Mouse (Mus musculus): ENCODE results near the gene Slc6a12. TPM values are rescaled to one million over a fixed set of nuclear protein-coding genes. Genes with fewer than 3 reads are reported as not detected.

Gene Slc6a12
- total and polyA plus RNA-seq, 3 experiments = not detected

DNA sequence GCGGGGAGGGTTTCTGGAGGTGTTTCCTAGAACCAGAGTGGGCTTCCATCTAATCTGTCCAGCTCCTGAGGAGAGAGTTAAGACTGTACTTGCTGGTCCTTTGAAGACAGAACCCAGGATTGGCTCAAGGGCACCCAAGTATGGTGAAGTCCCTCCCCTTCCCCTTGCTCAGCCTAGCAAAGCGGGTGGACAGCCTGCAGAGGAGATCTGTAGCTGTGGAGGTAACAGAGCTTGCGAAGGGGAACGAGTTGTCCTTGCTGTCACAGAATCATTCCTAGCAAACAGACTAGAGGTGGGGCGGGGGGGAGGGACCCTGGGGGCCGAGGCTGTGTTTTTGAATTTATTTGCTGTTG is 871 bp downstream of the Slc6a12 start:
- H3K9me3 ChIP-seq (replicated peaks; ENCODE audit: insufficient read depth, low read length) = no peaks in the 10 kb centered on the region
- H3K27ac ChIP-seq (ENCODE audit: control insufficient read depth, low read depth, low read length) = no peak overlapping the region
- no peak overlapping the region for H3K9ac ChIP-seq (ENCODE audit: control insufficient read depth, low read depth, low read length, poor library complexity, severe bottlenecking)
- H3K36me3 ChIP-seq (ENCODE audit: control insufficient read depth in 1 of 2, insufficient read depth in 2 of 2, low read length in 2 of 2) = no peaks in the 10 kb centered on the region
- no peaks in the 10 kb centered on the region for H3K27me3 ChIP-seq (ENCODE audit: control insufficient read depth in 1 of 2, insufficient read depth in 2 of 2, low read length in 2 of 2)
- DNase-seq (ENCODE audit: low read depth, low spot score) = no peak
- no peaks in the 10 kb centered on the region for H3K4me1 ChIP-seq (ENCODE audit: control insufficient read depth in 1 of 2, insufficient read depth in 2 of 2, low read length in 2 of 2)
- H3K4me3 ChIP-seq (ENCODE audit: control insufficient read depth in 1 of 2, insufficient read depth in 1 of 2, low read depth in 2 of 2, low read length in 2 of 2) = no peak overlapping the region
- H3K79me2 ChIP-seq (ENCODE audit: control insufficient read depth, insufficient read depth, low read length, poor library complexity) = no peaks in the 10 kb centered on the region
- TF ChIP-seq MAZ (IDR thresholded peaks at IDR 0.05; ENCODE audit: low read depth, low read length) = no peak
- no peak for TF ChIP-seq KAT2A (conservative IDR thresholded peaks at IDR 0.05; ENCODE audit: low read depth, low read length)
- TF ChIP-seq USF2 (IDR thresholded peaks at IDR 0.05; ENCODE audit: borderline replicate concordance in 1 of 2, insufficient read depth in 1 of 2, low read depth in 1 of 2, low read length in 2 of 2) = no peak
- TF ChIP-seq ZKSCAN1 (IDR thresholded peaks at IDR 0.05; ENCODE audit: low read depth, low read length) = no peak
- TF ChIP-seq ZNF384 (IDR thresholded peaks at IDR 0.05; ENCODE audit: low read depth, low read length) = no peak
- no peak for TF ChIP-seq NRF1 (IDR thresholded peaks at IDR 0.05; ENCODE audit: insufficient read depth, low read depth, low read length, poor library complexity, severe bottlenecking)
- TF ChIP-seq NELFE (IDR thresholded peaks at IDR 0.05; ENCODE audit: low read depth, low read length) = no peak
- no peak for TF ChIP-seq JUND (IDR thresholded peaks at IDR 0.05; ENCODE audit: low read depth, low read length)
- no peak for TF ChIP-seq RAD21 (IDR thresholded peaks at IDR 0.05; ENCODE audit: low read depth, low read length)
- TF ChIP-seq ZC3H11A (IDR thresholded peaks at IDR 0.05; ENCODE audit: low read depth, low read length) = no peak
- TF ChIP-seq MAX (IDR thresholded peaks at IDR 0.05; ENCODE audit: low read length) = no peak
- TF ChIP-seq TBP (IDR thresholded peaks at IDR 0.05; ENCODE audit: low read depth, low read length) = no peak
- TF ChIP-seq E2F4 (IDR thresholded peaks at IDR 0.05; ENCODE audit: borderline replicate concordance, low read depth, low read length) = no peak
- no peak for TF ChIP-seq SIN3A (IDR thresholded peaks at IDR 0.05; ENCODE audit: low read length)
- TF ChIP-seq POLR2AphosphoS2 (IDR thresholded peaks at IDR 0.05; ENCODE audit: low read length) = no peak
- no peak for TF ChIP-seq MYC (IDR thresholded peaks at IDR 0.05; ENCODE audit: low read depth, low read length)
- no peak for TF ChIP-seq GATA1 (IDR thresholded peaks at IDR 0.05; ENCODE audit: low read depth, low read length)
- no peak for TF ChIP-seq TCF12 (IDR thresholded peaks at IDR 0.05; ENCODE audit: low read depth, low read length)

DNA sequence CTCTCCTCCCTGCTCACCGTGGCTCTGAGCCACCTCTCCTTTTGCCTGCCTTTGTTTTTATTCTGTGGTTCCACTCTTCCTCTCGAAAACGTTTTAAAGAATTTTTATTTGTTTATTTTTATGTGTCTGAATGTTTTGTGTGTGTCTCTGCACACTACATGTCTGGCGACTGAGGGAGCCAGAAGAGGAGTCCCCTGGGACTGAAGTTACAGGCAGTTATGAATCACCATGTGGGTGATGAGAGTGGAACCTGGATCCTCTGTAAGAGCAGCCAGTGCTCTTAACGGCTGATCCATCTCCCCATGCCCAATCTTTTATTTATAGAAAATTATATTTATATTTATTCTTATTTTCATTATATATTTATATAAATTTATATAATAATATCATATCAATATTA is 1.5 kb downstream of the Slc6a12 start:
- no peak for DNase-seq (ENCODE audit: low read depth, low spot score)
- Histone ChIP-seq H3K27ac (ENCODE audit: control insufficient read depth, low read depth, low read length) (no peak overlapping the region), H3K36me3 (ENCODE audit: control insufficient read depth in 1 of 2, insufficient read depth in 2 of 2, low read length in 2 of 2) (no peaks in the 10 kb centered on the region), H3K9ac (ENCODE audit: control insufficient read depth, low read depth, low read length, poor library complexity, severe bottlenecking) (no peak overlapping the region), H3K27me3 (ENCODE audit: control insufficient read depth in 1 of 2, insufficient read depth in 2 of 2, low read length in 2 of 2) (no peaks in the 10 kb centered on the region), H3K4me1 (ENCODE audit: control insufficient read depth in 1 of 2, insufficient read depth in 2 of 2, low read length in 2 of 2) (no peaks in the 10 kb centered on the region), H3K4me3 (ENCODE audit: control insufficient read depth in 1 of 2, insufficient read depth in 1 of 2, low read depth in 2 of 2, low read length in 2 of 2) (no peak overlapping the region), H3K79me2 (ENCODE audit: control insufficient read depth, insufficient read depth, low read length, poor library complexity) (no peaks in the 10 kb centered on the region), H3K9me3 (replicated peaks; ENCODE audit: insufficient read depth, low read length) (no peaks in the 10 kb centered on the region)
- no peak for TF ChIP-seq TBP (IDR thresholded peaks at IDR 0.05; ENCODE audit: low read depth, low read length)
- TF ChIP-seq MAZ (IDR thresholded peaks at IDR 0.05; ENCODE audit: low read depth, low read length) = no peak
- no peak for TF ChIP-seq NRF1 (IDR thresholded peaks at IDR 0.05; ENCODE audit: insufficient read depth, low read depth, low read length, poor library complexity, severe bottlenecking)
- no peak for TF ChIP-seq E2F4 (IDR thresholded peaks at IDR 0.05; ENCODE audit: borderline replicate concordance, low read depth, low read length)
- no peak for TF ChIP-seq POLR2A (IDR thresholded peaks at IDR 0.05; ENCODE audit: control insufficient read depth in 1 of 2, insufficient read depth in 1 of 2, low read depth in 1 of 2, low read length in 2 of 2, poor library complexity in 1 of 2)
- no peak for TF ChIP-seq MYC (IDR thresholded peaks at IDR 0.05; ENCODE audit: low read depth, low read length)
- no peak for TF ChIP-seq RAD21 (IDR thresholded peaks at IDR 0.05; ENCODE audit: low read depth, low read length)
- no peak for TF ChIP-seq UBTF (IDR thresholded peaks at IDR 0.05; ENCODE audit: borderline replicate concordance, insufficient read depth, low read depth, low read length)
- TF ChIP-seq BHLHE40 (IDR thresholded peaks at IDR 0.05; ENCODE audit: borderline replicate concordance, low read depth, low read length) = no peak
- no peak for TF ChIP-seq ETS1 (IDR thresholded peaks at IDR 0.05; ENCODE audit: low read depth, low read length)
- no peak for TF ChIP-seq KAT2A (conservative IDR thresholded peaks at IDR 0.05; ENCODE audit: low read depth, low read length)
- TF ChIP-seq MAX (IDR thresholded peaks at IDR 0.05; ENCODE audit: low read length) = no peak
- TF ChIP-seq TCF12 (IDR thresholded peaks at IDR 0.05; ENCODE audit: low read depth, low read length) = no peak
